In genomic region chr6:34371700-34372351, GRCm38 (mm10) we compare ENCODE assay signal across 8 mouse cellular contexts. TPM values are rescaled to one million over a fixed set of nuclear protein-coding genes. Genes with fewer than 3 reads are reported as not detected.
DNase-seq lines count a peak whose midpoint lies in the region; ATAC-seq and TF ChIP-seq lines count a peak whose summit lies in the region.

No protein-coding gene starts in this region.

- no peak for TF ChIP-seq EP300 in MEL (IDR thresholded peaks at IDR 0.05; ENCODE audit: low read depth in 1 of 2, low read length in 2 of 2)

- peak; percentile 56 to 82 (median 65) for TF ChIP-seq CTCF in MEL (IDR thresholded peaks at IDR 0.05 in 2 of 3, conservative IDR thresholded peaks at IDR 0.05 in 1 of 3; ENCODE audit: control insufficient read depth in 1 of 3, insufficient read depth in 1 of 3, low read depth in 2 of 3, low read length in 3 of 3, poor library complexity in 1 of 3, severe bottlenecking in 1 of 3)
- peak; percentile 81 for TF ChIP-seq CTCF in forebrain, postnatal 0 days (IDR thresholded peaks at IDR 0.05; ENCODE audit: low read depth)
- TF ChIP-seq CTCF in lung, adult 2 months (IDR thresholded peaks at IDR 0.05; ENCODE audit: insufficient read depth, low read length), result 0 out of 2 replicates have a peak, but pooled peaks have one; percentile 11

- H3K36me3 ChIP-seq in MEL (ENCODE audit: control insufficient read depth in 1 of 2, insufficient read depth in 2 of 2, low read length in 2 of 2), result no peaks in the 10 kb centered on the region
- no peaks in the 10 kb centered on the region for H3K36me3 ChIP-seq in forebrain, postnatal 0 days (ENCODE audit: insufficient read depth)
- no peaks in the 10 kb centered on the region for H3K36me3 ChIP-seq in neural tube, embryonic 15.5 days

- peak overlapping the region; percentile 10; the same call in 1 of the 2 replicates for H3K4me2 ChIP-seq in forebrain, postnatal 0 days (ENCODE audit: low read depth)
- H3K4me2 ChIP-seq in neural tube, embryonic 15.5 days, result peak overlapping the region; percentile 42

- no peaks in the 10 kb centered on the region for H3K4me1 ChIP-seq in MEL (ENCODE audit: control insufficient read depth in 1 of 2, insufficient read depth in 2 of 2, low read length in 2 of 2)
- no peaks in the 10 kb centered on the region for H3K4me1 ChIP-seq in forebrain, postnatal 0 days (ENCODE audit: insufficient read depth)
- H3K4me1 ChIP-seq in lung, adult 2 months (ENCODE audit: control insufficient read depth, insufficient read depth, low read length), result no peaks in the 10 kb centered on the region; the same call in 1 of the 2 replicates
- peaks cover 9% of the 10 kb centered on the region for H3K4me1 ChIP-seq in neural tube, embryonic 15.5 days

- TF ChIP-seq RAD21 in MEL (IDR thresholded peaks at IDR 0.05; ENCODE audit: low read depth, low read length), result peak; percentile 62

- WGBS in forebrain, postnatal 0 days, result 22% methylated on average over 18 of the region's 18 CpGs
- 20% methylated on average over 18 of the region's 18 CpGs for WGBS in lung, adult 2 months
- 25% methylated on average over 18 of the region's 18 CpGs for WGBS in neural tube, embryonic 15.5 days

- no peaks in the 10 kb centered on the region for H3K79me2 ChIP-seq in MEL (ENCODE audit: control insufficient read depth, insufficient read depth, low read length, poor library complexity)

- intact Hi-C loops in heart, postnatal 36 days (cut with DNase I), result loop anchor here (1.0 kb wide), 2 partner anchors 77 to 79 kb away; no protein-coding TSS in a partner anchor

- no peak for TF ChIP-seq POLR2A in MEL (IDR thresholded peaks at IDR 0.05; ENCODE audit: control insufficient read depth in 1 of 2, insufficient read depth in 1 of 2, low read depth in 1 of 2, low read length in 2 of 2, poor library complexity in 1 of 2)
- TF ChIP-seq POLR2A in lung, adult 2 months (IDR thresholded peaks at IDR 0.05; ENCODE audit: borderline replicate concordance, extremely low read depth, low read depth, low read length), result no peak

- H3K27me3 ChIP-seq in MEL (ENCODE audit: control insufficient read depth in 1 of 2, insufficient read depth in 2 of 2, low read length in 2 of 2), result peaks cover 0 to 3% of the 10 kb centered on the region in 2 experiments; a peak in 1 of 4 replicates
- H3K27me3 ChIP-seq in forebrain, postnatal 0 days (ENCODE audit: insufficient read depth, low read length), result no peaks in the 10 kb centered on the region
- H3K27me3 ChIP-seq in neural tube, embryonic 15.5 days (replicated peaks), result no peaks in the 10 kb centered on the region

- H3K9ac ChIP-seq in MEL (ENCODE audit: control insufficient read depth, low read depth, low read length, poor library complexity, severe bottlenecking), result peak overlapping the region; percentile 70
- no peak overlapping the region for H3K9ac ChIP-seq in forebrain, postnatal 0 days
- H3K9ac ChIP-seq in neural tube, embryonic 15.5 days (replicated peaks), result no peak overlapping the region

- H3K27ac ChIP-seq in MEL (ENCODE audit: control insufficient read depth, low read depth, low read length), result no peak overlapping the region
- no peak overlapping the region for H3K27ac ChIP-seq in forebrain, postnatal 0 days (ENCODE audit: low read depth, low read length)
- no peak overlapping the region for H3K27ac ChIP-seq in neural tube, embryonic 15.5 days (replicated peaks)

- no peaks in the 10 kb centered on the region for H3K9me3 ChIP-seq in MEL (replicated peaks; ENCODE audit: insufficient read depth, low read length)
- no peaks in the 10 kb centered on the region for H3K9me3 ChIP-seq in forebrain, postnatal 0 days (ENCODE audit: low read length)
- no peaks in the 10 kb centered on the region for H3K9me3 ChIP-seq in neural tube, embryonic 15.5 days (replicated peaks)

- ATAC-seq in forebrain, postnatal 0 days, result peak; percentile 67; the same call in 1 of the 2 replicates
- ATAC-seq in neural tube, embryonic 15.5 days (ENCODE audit: low FRiP score), result no peak

- peak overlapping the region in 1 of 2 experiments; percentile 50; a peak in 2 of 4 replicates for H3K4me3 ChIP-seq in MEL (ENCODE audit: control insufficient read depth in 1 of 2, insufficient read depth in 1 of 2, low read depth in 2 of 2, low read length in 2 of 2)
- H3K4me3 ChIP-seq in forebrain, postnatal 0 days (ENCODE audit: low read depth, low read length), result no peak overlapping the region
- no peak overlapping the region for H3K4me3 ChIP-seq in lung, adult 2 months (replicated peaks; ENCODE audit: extremely low read depth, low read depth, low read length)
- no peak overlapping the region for H3K4me3 ChIP-seq in neural tube, embryonic 15.5 days (replicated peaks)

- DNase-seq in MEL (ENCODE audit: low read depth, low spot score), result peak; percentile 91
- peak; percentile 52 for DNase-seq in cerebellum, adult 11-12 months
- peak; percentile 91 for DNase-seq in forebrain, postnatal 0 days
- peak; percentile 81 to 82 for DNase-seq in heart, postnatal 36 days
- DNase-seq in layer of hippocampus, adult 8-10 months (ENCODE audit: low spot score in 2 of 2), result peak; percentile 62 to 82
- DNase-seq in lung, adult 2 months, result peak; percentile 75
- DNase-seq in testis, postnatal 14 days (ENCODE audit: low spot score), result peak; percentile 74

TF ChIP-seq in MEL, 35 proteins besides CTCF, POLR2A, EP300 and RAD21:
- TF ChIP-seq MYC (IDR thresholded peaks at IDR 0.05; ENCODE audit: low read depth, low read length), result no peak
- peak; percentile 62 for TF ChIP-seq SMC3 (IDR thresholded peaks at IDR 0.05; ENCODE audit: low read depth, low read length)
- TF ChIP-seq ZNF384 (IDR thresholded peaks at IDR 0.05; ENCODE audit: low read depth, low read length), result peak; percentile 76
- no peak for TF ChIP-seq HCFC1 (IDR thresholded peaks at IDR 0.05; ENCODE audit: low read depth, low read length)

RNA-seq across cellular contexts. Expression of gene Akr1b10, which starts 12.2 kb away (rescaled TPM):
- 7.5 and 8.7 TPM in 2 replicates for total RNA-seq in MEL (2012; rRNA removed)
- polyA plus RNA-seq in MEL (2012; ENCODE audit: insufficient read depth in 1 of 2, insufficient read length in 2 of 2, low read depth in 1 of 2, low replicate concordance in 2 of 2, missing spikeins in 1 of 2), result 10 to 100 TPM in 1 of 2 experiments, not detected in 1; 17.4 TPM
- 8.4 and 9.0 TPM in 2 replicates for total RNA-seq in forebrain, postnatal 0 days (2014; rRNA removed)
- 8.0 and 9.9 TPM in 2 replicates for polyA plus RNA-seq in forebrain, postnatal 0 days (2015; fragmentation: Nextera tagmentation; extraction: Ambion mirVana)
- total RNA-seq in heart, postnatal 36 days (2021), result 10 to 100 TPM; 56.8 to 65.7 TPM
- total RNA-seq in layer of hippocampus, adult 8-10 months (2022), result 10 to 100 TPM; 27.6 to 30.6 (median 29.2) TPM
- polyA plus RNA-seq in lung, adult 2 months (2012; rRNA removed), result 13.7 and 21.2 TPM in 2 replicates
- 13.7 and 16.0 TPM in 2 replicates for polyA plus RNA-seq in neural tube, embryonic 15.5 days (2015; fragmentation: Nextera tagmentation; extraction: Ambion mirVana)

RNA-seq across cellular contexts. Expression of gene Akr1b8, which starts 17.9 kb away (rescaled TPM):
- total RNA-seq in MEL (2012; rRNA removed), result not detected in 2 replicates
- not detected for polyA plus RNA-seq in MEL (2012; ENCODE audit: insufficient read depth in 1 of 2, insufficient read length in 2 of 2, low read depth in 1 of 2, low replicate concordance in 2 of 2, missing spikeins in 1 of 2)
- total RNA-seq in forebrain, postnatal 0 days (2014; rRNA removed), result 1.1 and 3.6 TPM in 2 replicates
- 1.7 and 2.5 TPM in 2 replicates for polyA plus RNA-seq in forebrain, postnatal 0 days (2015; fragmentation: Nextera tagmentation; extraction: Ambion mirVana)
- 1 to 10 TPM; 3.3 to 3.8 TPM for total RNA-seq in heart, postnatal 36 days (2021)
- total RNA-seq in layer of hippocampus, adult 8-10 months (2022), result 1 to 10 TPM in 2 of 4 experiments, under 1 TPM in 2; 0.35 to 3.3 (median 1.4) TPM
- polyA plus RNA-seq in lung, adult 2 months (2012; rRNA removed), result 9.1 and 13.8 TPM in 2 replicates
- polyA plus RNA-seq in neural tube, embryonic 15.5 days (2015; fragmentation: Nextera tagmentation; extraction: Ambion mirVana), result 4.7 and 5.7 TPM in 2 replicates

RNA-seq across cellular contexts. Expression of gene Akr1b7, which starts 40.3 kb away (rescaled TPM):
- not detected in 2 replicates for total RNA-seq in MEL (2012; rRNA removed)
- not detected for polyA plus RNA-seq in MEL (2012; ENCODE audit: insufficient read depth in 1 of 2, insufficient read length in 2 of 2, low read depth in 1 of 2, low replicate concordance in 2 of 2, missing spikeins in 1 of 2)
- total RNA-seq in forebrain, postnatal 0 days (2014; rRNA removed), result not detected in 2 replicates
- polyA plus RNA-seq in forebrain, postnatal 0 days (2015; fragmentation: Nextera tagmentation; extraction: Ambion mirVana), result 0.19 TPM in 1 of 2 replicates, not detected in the other
- not detected for total RNA-seq in heart, postnatal 36 days (2021)
- total RNA-seq in layer of hippocampus, adult 8-10 months (2022), result 1 to 10 TPM in 2 of 4 experiments, under 1 TPM in 1, not detected in 1; 0.50 to 1.3 (median 1.1) TPM
- 0.40 and 0.73 TPM in 2 replicates for polyA plus RNA-seq in lung, adult 2 months (2012; rRNA removed)
- polyA plus RNA-seq in neural tube, embryonic 15.5 days (2015; fragmentation: Nextera tagmentation; extraction: Ambion mirVana), result 0.35 and 0.65 TPM in 2 replicates

RNA-seq across cellular contexts. Expression of gene Akr1b3, which starts 54.5 kb away (rescaled TPM):
- total RNA-seq in MEL (2012; rRNA removed), result 110 and 122 TPM in 2 replicates
- 100 to 1,000 TPM; 151 to 532 TPM for polyA plus RNA-seq in MEL (2012; ENCODE audit: insufficient read depth in 1 of 2, insufficient read length in 2 of 2, low read depth in 1 of 2, low replicate concordance in 2 of 2, missing spikeins in 1 of 2)
- 78.5 and 88.6 TPM in 2 replicates for total RNA-seq in forebrain, postnatal 0 days (2014; rRNA removed)
- 98.3 and 117 TPM in 2 replicates for polyA plus RNA-seq in forebrain, postnatal 0 days (2015; fragmentation: Nextera tagmentation; extraction: Ambion mirVana)
- 100 to 1,000 TPM; 270 to 302 TPM for total RNA-seq in heart, postnatal 36 days (2021)
- total RNA-seq in layer of hippocampus, adult 8-10 months (2022), result 10 to 100 TPM; 44.6 to 55.6 (median 48.9) TPM
- 129 and 153 TPM in 2 replicates for polyA plus RNA-seq in lung, adult 2 months (2012; rRNA removed)
- polyA plus RNA-seq in neural tube, embryonic 15.5 days (2015; fragmentation: Nextera tagmentation; extraction: Ambion mirVana), result 126 and 145 TPM in 2 replicates

Comparison
In these comparisons a context has a peak if more than half of its experiments do, and no peak if none do; other contexts are left out.
1. CTCF ChIP-seq: peak in every context shown above with its lines; median percentile 81 in forebrain, postnatal 0 days; 65 in MEL; 11 in lung, adult 2 months.